Mouse (Mus musculus): ENCODE data around the gene Mthfr.

Gene Mthfr

GRCm38 (mm10) chr4:148089166-148089565 lies 50.3 kb downstream of the Mthfr start:
- CTCF ChIA-PET: no interaction called here

GRCm38 (mm10) chr4:148091181-148091580 lies 52.3 kb downstream of the Mthfr start:
- CTCF ChIA-PET: no interaction called here

- CTCF ChIA-PET: interaction anchor here (0.6 kb wide), 1 partner anchor 28 kb away, joined by 3 read pairs; no protein-coding TSS in a partner anchor
Observed at GRCm38 (mm10) chr4:148092551-148093271, 53.8 kb downstream of the Mthfr start.

GRCm38 (mm10) chr4:148094161-148094560 lies 55.3 kb downstream of the Mthfr start:
- CTCF ChIA-PET: no interaction called here

- CTCF ChIA-PET: no interaction called here
Observed at GRCm38 (mm10) chr4:148095081-148095480, 56.2 kb downstream of the Mthfr start.

GRCm38 (mm10) chr4:148097936-148098335 lies 59.1 kb downstream of the Mthfr start:
- CTCF ChIA-PET: no interaction called here

- CTCF ChIA-PET: no interaction called here
Observed at GRCm38 (mm10) chr4:148098666-148099065, 59.8 kb downstream of the Mthfr start.

- CTCF ChIA-PET: no interaction called here
Observed at GRCm38 (mm10) chr4:148101801-148102527, 63.1 kb downstream of the Mthfr start.

- CTCF ChIA-PET: no interaction called here
Observed at GRCm38 (mm10) chr4:148104146-148104545, 65.3 kb downstream of the Mthfr start.

GRCm38 (mm10) chr4:148107621-148108291 lies 68.9 kb downstream of the Mthfr start:
- CTCF ChIA-PET: no interaction called here

GRCm38 (mm10) chr4:148108565-148109100 lies 69.8 kb downstream of the Mthfr start:
- CTCF ChIA-PET: interaction anchor here (1.1 kb wide), 1 partner anchor 58 kb away, joined by 6 read pairs; no protein-coding TSS in a partner anchor

Data from spleen, embryonic (tissue).